Mouse (Mus musculus): ENCODE results near the gene Gm49630. TPM values are rescaled to one million over a fixed set of nuclear protein-coding genes. Genes with fewer than 3 reads are reported as not detected.
"Not testable (repeated sequence)": the region's sequence is repeated elsewhere in the genome, so short reads cannot be mapped to it uniquely, and the experiment has no call there.

The Gm49630 gene
- not detected in 2 replicates for polyA plus RNA-seq (2014; fragmentation: Nextera tagmentation; extraction: Ambion mirVana)

- not testable (repeated sequence) for H3K4me2 ChIP-seq; H3K4me3 ChIP-seq (ENCODE audit: low read depth, low read length); H3K9me3 ChIP-seq (ENCODE audit: low read depth, low read length); ATAC-seq (ENCODE audit: insufficient read depth); H3K4me1 ChIP-seq (ENCODE audit: insufficient read depth); H3K9ac ChIP-seq; H3K36me3 ChIP-seq (ENCODE audit: insufficient read depth); H3K27me3 ChIP-seq (ENCODE audit: insufficient read depth, low read length); H3K27ac ChIP-seq (ENCODE audit: low read depth); DNase-seq
- WGBS = 79% methylated on average over 2 of the region's 5 CpGs
Observed at GRCm38 (mm10) chr17:7371879-7372278, at the start of gene Gm49630. Gene Gm49630, minus strand, starts transcription at chr17:7371979.

GRCm38 (mm10) chr17:7420191-7420973 is 48.6 kb upstream of the Gm49630 start:
- peak; percentile 16 for DNase-seq

GRCm38 (mm10) chr17:7414601-7415310 is 43.0 kb upstream of the Gm49630 start:
- DNase-seq; H3K9ac ChIP-seq; ATAC-seq (ENCODE audit: insufficient read depth); H3K27ac ChIP-seq (ENCODE audit: low read depth); H3K4me1 ChIP-seq (ENCODE audit: insufficient read depth); H3K27me3 ChIP-seq (ENCODE audit: insufficient read depth, low read length); H3K4me3 ChIP-seq (ENCODE audit: low read depth, low read length); H3K4me2 ChIP-seq; H3K9me3 ChIP-seq (ENCODE audit: low read depth, low read length); H3K36me3 ChIP-seq (ENCODE audit: insufficient read depth): not testable (repeated sequence)
- WGBS = 80% methylated on average over 7 of the region's 9 CpGs

More at GRCm38 (mm10) chr17:7420191-7420973, 48.6 kb upstream of the Gm49630 start:
- H3K27me3 ChIP-seq (ENCODE audit: insufficient read depth, low read length); H3K9me3 ChIP-seq (ENCODE audit: low read depth, low read length); H3K4me1 ChIP-seq (ENCODE audit: insufficient read depth); H3K4me2 ChIP-seq; H3K27ac ChIP-seq (ENCODE audit: low read depth); H3K4me3 ChIP-seq (ENCODE audit: low read depth, low read length); H3K9ac ChIP-seq; H3K36me3 ChIP-seq (ENCODE audit: insufficient read depth): not testable (repeated sequence)
- TF ChIP-seq CTCF (IDR thresholded peaks at IDR 0.05; ENCODE audit: low read depth) = peak; percentile 66
- ATAC-seq (ENCODE audit: insufficient read depth) = peak; percentile 77
- 6% methylated on average over 2 of the region's 3 CpGs for WGBS

GRCm38 (mm10) chr17:7413336-7413735 is 41.6 kb upstream of the Gm49630 start:
- H3K9ac ChIP-seq; H3K9me3 ChIP-seq (ENCODE audit: low read depth, low read length); H3K36me3 ChIP-seq (ENCODE audit: insufficient read depth); H3K4me2 ChIP-seq; H3K27ac ChIP-seq (ENCODE audit: low read depth); H3K27me3 ChIP-seq (ENCODE audit: insufficient read depth, low read length); H3K4me1 ChIP-seq (ENCODE audit: insufficient read depth); H3K4me3 ChIP-seq (ENCODE audit: low read depth, low read length); ATAC-seq (ENCODE audit: insufficient read depth): not testable (repeated sequence)
- peak; percentile 3 for DNase-seq
- WGBS = 54% methylated on average over 8 of the region's 8 CpGs

- not testable (repeated sequence) for ATAC-seq (ENCODE audit: insufficient read depth); H3K27me3 ChIP-seq (ENCODE audit: insufficient read depth, low read length); H3K4me3 ChIP-seq (ENCODE audit: low read depth, low read length); H3K9ac ChIP-seq; H3K4me2 ChIP-seq; DNase-seq; H3K36me3 ChIP-seq (ENCODE audit: insufficient read depth); H3K27ac ChIP-seq (ENCODE audit: low read depth); H3K4me1 ChIP-seq (ENCODE audit: insufficient read depth); H3K9me3 ChIP-seq (ENCODE audit: low read depth, low read length)
- 76% methylated on average over 6 of the region's 6 CpGs for WGBS
Observed at GRCm38 (mm10) chr17:7399770-7400169, 28.0 kb upstream of the Gm49630 start.

- H3K27me3 ChIP-seq (ENCODE audit: insufficient read depth, low read length); H3K9ac ChIP-seq; H3K27ac ChIP-seq (ENCODE audit: low read depth); H3K4me2 ChIP-seq; ATAC-seq (ENCODE audit: insufficient read depth); H3K9me3 ChIP-seq (ENCODE audit: low read depth, low read length); DNase-seq; H3K4me3 ChIP-seq (ENCODE audit: low read depth, low read length); H3K4me1 ChIP-seq (ENCODE audit: insufficient read depth); H3K36me3 ChIP-seq (ENCODE audit: insufficient read depth): not testable (repeated sequence)
- WGBS = 77% methylated on average over 6 of the region's 6 CpGs
Observed at GRCm38 (mm10) chr17:7398198-7398847, 26.5 kb upstream of the Gm49630 start.

GRCm38 (mm10) chr17:7397079-7397478 is 25.3 kb upstream of the Gm49630 start:
- H3K4me3 ChIP-seq (ENCODE audit: low read depth, low read length); ATAC-seq (ENCODE audit: insufficient read depth): not testable (repeated sequence)
- 81% methylated on average over 10 of the region's 13 CpGs for WGBS

GRCm38 (mm10) chr17:7396288-7396687 is 24.5 kb upstream of the Gm49630 start:
- H3K27me3 ChIP-seq (ENCODE audit: insufficient read depth, low read length); H3K9ac ChIP-seq; H3K27ac ChIP-seq (ENCODE audit: low read depth); H3K9me3 ChIP-seq (ENCODE audit: low read depth, low read length); H3K4me2 ChIP-seq; H3K36me3 ChIP-seq (ENCODE audit: insufficient read depth); H3K4me1 ChIP-seq (ENCODE audit: insufficient read depth); H3K4me3 ChIP-seq (ENCODE audit: low read depth, low read length); DNase-seq; ATAC-seq (ENCODE audit: insufficient read depth): not testable (repeated sequence)
- no CpG with 5 or more reads among the region's 2 CpGs for WGBS

More at GRCm38 (mm10) chr17:7397079-7397478, 25.3 kb upstream of the Gm49630 start:
- H3K4me2 ChIP-seq; H3K36me3 ChIP-seq (ENCODE audit: insufficient read depth); DNase-seq; H3K4me1 ChIP-seq (ENCODE audit: insufficient read depth); H3K27ac ChIP-seq (ENCODE audit: low read depth); H3K27me3 ChIP-seq (ENCODE audit: insufficient read depth, low read length); H3K9me3 ChIP-seq (ENCODE audit: low read depth, low read length); H3K9ac ChIP-seq: not testable (repeated sequence)

- not testable (repeated sequence) for H3K36me3 ChIP-seq (ENCODE audit: insufficient read depth); H3K4me1 ChIP-seq (ENCODE audit: insufficient read depth); DNase-seq; H3K9ac ChIP-seq; H3K4me3 ChIP-seq (ENCODE audit: low read depth, low read length); H3K27me3 ChIP-seq (ENCODE audit: insufficient read depth, low read length); H3K27ac ChIP-seq (ENCODE audit: low read depth); ATAC-seq (ENCODE audit: insufficient read depth); H3K9me3 ChIP-seq (ENCODE audit: low read depth, low read length); H3K4me2 ChIP-seq
- 86% methylated on average over 7 of the region's 8 CpGs for WGBS
Observed at GRCm38 (mm10) chr17:7395671-7396070, 23.9 kb upstream of the Gm49630 start.

- not testable (repeated sequence) for H3K27me3 ChIP-seq (ENCODE audit: insufficient read depth, low read length); H3K9me3 ChIP-seq (ENCODE audit: low read depth, low read length); H3K4me2 ChIP-seq; H3K4me1 ChIP-seq (ENCODE audit: insufficient read depth); H3K4me3 ChIP-seq (ENCODE audit: low read depth, low read length); H3K9ac ChIP-seq; ATAC-seq (ENCODE audit: insufficient read depth); DNase-seq; H3K27ac ChIP-seq (ENCODE audit: low read depth); H3K36me3 ChIP-seq (ENCODE audit: insufficient read depth)
- 85% methylated on average over 7 of the region's 7 CpGs for WGBS
Observed at GRCm38 (mm10) chr17:7395116-7395515, 23.3 kb upstream of the Gm49630 start.
